In genomic region chr7:118578269-118578668, GRCm38 (mm10) we compare ENCODE assay signal across 23 mouse cellular contexts. TPM values are rescaled to one million over a fixed set of nuclear protein-coding genes. Genes with fewer than 3 reads are reported as not detected.
DNase-seq lines count a peak whose midpoint lies in the region; ATAC-seq and TF ChIP-seq lines count a peak whose summit lies in the region.
"Had no signal": no experiment of that assay in that cellular context is flagged by ENCODE, and none has a peak within 500 bp of the region (broad histone marks: within the 10 kb centered on the region; RNA-seq: fewer than 3 reads in every experiment).

No protein-coding gene starts in this region.

- H3K4me2 ChIP-seq in heart, embryonic 12.5 days, result no peak overlapping the region
- H3K4me2 ChIP-seq: embryonic facial prominence, embryonic 15.5 days; heart, embryonic 13.5 days; liver, embryonic 12.5 days had no signal

- TF ChIP-seq POLR2A in cerebellum, adult 2 months (IDR thresholded peaks at IDR 0.05; ENCODE audit: borderline replicate concordance, insufficient read depth, low read length), result no peak

- H3K27me3 ChIP-seq in cerebellum, adult 2 months (ENCODE audit: control insufficient read depth, insufficient read depth, low read length), result no peaks in the 10 kb centered on the region
- H3K27me3 ChIP-seq in heart, embryonic 12.5 days (replicated peaks), result peaks cover 9% of the 10 kb centered on the region; the same call in 1 of the 2 replicates
- H3K27me3 ChIP-seq: embryonic facial prominence, embryonic 15.5 days; liver, embryonic 12.5 days had no signal

- WGBS in cerebellum, adult 2 months, result 62% methylated on average over 3 of the region's 3 CpGs
- 55% methylated on average over 3 of the region's 3 CpGs for WGBS in heart, embryonic 12.5 days

- peak overlapping the region; percentile 69; the same call in 1 of the 2 replicates for H3K27ac ChIP-seq in cerebellum, adult 2 months (ENCODE audit: insufficient read depth, low read length)
- H3K27ac ChIP-seq in heart, embryonic 12.5 days (ENCODE audit: poor library complexity, severe bottlenecking), result 0 out of 2 replicates have a peak overlapping the region, but pooled peaks have one; percentile 13
- H3K27ac ChIP-seq: embryonic facial prominence, embryonic 15.5 days; heart, embryonic 13.5 days; liver, embryonic 12.5 days had no signal

- no peak for ATAC-seq in heart, embryonic 12.5 days (ENCODE audit: insufficient number of reproducible peaks, low FRiP score)
- ATAC-seq: Patski had no signal

- TF ChIP-seq CTCF in cerebellum, adult 2 months (IDR thresholded peaks at IDR 0.05; ENCODE audit: borderline replicate concordance, insufficient read depth, low read depth, low read length), result no peak

- peaks cover 12% of the 10 kb centered on the region; the same call in 1 of the 2 replicates for H3K4me1 ChIP-seq in cerebellum, adult 2 months (ENCODE audit: control insufficient read depth, insufficient read depth, low read length)
- H3K4me1 ChIP-seq in heart, embryonic 12.5 days (replicated peaks), result peaks cover 17% of the 10 kb centered on the region
- H3K4me1 ChIP-seq: embryonic facial prominence, embryonic 15.5 days; liver, embryonic 12.5 days had no signal

- H3K36me3 ChIP-seq in heart, embryonic 12.5 days, result 0 out of 2 replicates have a peak, but pooled peaks cover 2% of the 10 kb centered on the region
- H3K36me3 ChIP-seq: embryonic facial prominence, embryonic 15.5 days; liver, embryonic 12.5 days had no signal

- DNase-seq in cerebellum, adult 2 months, result no peak
- DNase-seq in cerebellum, adult 9-11 months, result no peak
- no peak for DNase-seq in heart, postnatal 4 days
- peak; percentile 57 to 60 for DNase-seq in right cerebral cortex, postnatal 10 days (ENCODE audit: low spot score in 2 of 2)
- DNase-seq in right cerebral cortex, adult 2 months (ENCODE audit: low spot score in 2 of 2), result no peak
- no peak for DNase-seq in lung, postnatal 14 days
- DNase-seq in kidney, adult 11 months, result no peak
- DNase-seq: adrenal gland, postnatal 10 days; cerebellum, postnatal 14 days; embryo, embryonic 11 days; kidney, adult 18-20 months; kidney, postnatal 10 days; lung, adult 2 months; lung, postnatal 36 days; thymus, postnatal 25 days had no signal

- H3K9ac ChIP-seq in heart, embryonic 12.5 days, result no peak overlapping the region
- H3K9ac ChIP-seq: embryonic facial prominence, embryonic 15.5 days; heart, embryonic 13.5 days; liver, embryonic 12.5 days had no signal

- no peak overlapping the region for H3K4me3 ChIP-seq in cerebellum, adult 2 months (replicated peaks; ENCODE audit: insufficient read depth, low read depth, low read length)
- H3K4me3 ChIP-seq in heart, embryonic 12.5 days, result no peak overlapping the region
- H3K4me3 ChIP-seq: embryonic facial prominence, embryonic 15.5 days; heart, embryonic 13.5 days; liver, embryonic 12.5 days had no signal

- H3K9me3 ChIP-seq in heart, embryonic 12.5 days (replicated peaks), result peaks cover 14% of the 10 kb centered on the region
- H3K9me3 ChIP-seq: embryonic facial prominence, embryonic 15.5 days; liver, embryonic 12.5 days had no signal

RNA-seq across cellular contexts. Expression of gene Tmc7, which starts 6.3 kb away (rescaled TPM):
- 16.7 and 16.9 TPM in 2 replicates for polyA plus RNA-seq in cerebellum, adult 2 months (2012; rRNA removed)
- polyA plus RNA-seq in heart, embryonic 12.5 days (2016; fragmentation: Nextera tagmentation; extraction: Ambion mirVana), result 2.4 TPM in 2 replicates
- total RNA-seq in heart, postnatal 4 days (2021), result 10 to 100 TPM in 1 of 2 experiments, 1 to 10 TPM in 1; 9.8 to 10.3 TPM
- total RNA-seq: megakaryocyte-erythroid progenitor cell, adult 5-6 weeks; monocyte, adult 5-6 weeks had no signal

RNA-seq across cellular contexts. Expression of gene Tmc5, which starts 18.8 kb away (rescaled TPM):
- 0.13 and 0.22 TPM in 2 replicates for polyA plus RNA-seq in cerebellum, adult 2 months (2012; rRNA removed)
- polyA plus RNA-seq in heart, embryonic 12.5 days (2016; fragmentation: Nextera tagmentation; extraction: Ambion mirVana), result 0.12 and 0.22 TPM in 2 replicates
- total RNA-seq in heart, postnatal 4 days (2021), result 1 to 10 TPM in 1 of 2 experiments, under 1 TPM in 1; 0.69 to 1.1 TPM
- total RNA-seq: megakaryocyte-erythroid progenitor cell, adult 5-6 weeks; monocyte, adult 5-6 weeks had no signal
- polyA plus RNA-seq: limb, embryonic 11.5 days; liver, embryonic 12.5 days; Patski had no signal

RNA-seq across cellular contexts. Expression of gene Coq7, which starts 45.1 kb away (rescaled TPM):
- polyA plus RNA-seq in cerebellum, adult 2 months (2012; rRNA removed), result 82.5 and 93.2 TPM in 2 replicates
- 148 and 149 TPM in 2 replicates for polyA plus RNA-seq in heart, embryonic 12.5 days (2016; fragmentation: Nextera tagmentation; extraction: Ambion mirVana)
- total RNA-seq in heart, postnatal 4 days (2021), result 100 to 1,000 TPM in 1 of 2 experiments, 10 to 100 TPM in 1; 99.7 to 112 TPM

Comparison
In these comparisons a context has a peak if more than half of its experiments do, and no peak if none do; other contexts are left out.
1. DNase-seq: peak in right cerebral cortex, postnatal 10 days (2 of 2); none in cerebellum, adult 2 months (0 of 2), cerebellum, adult 9-11 months (single experiment), heart, postnatal 4 days (single experiment), right cerebral cortex, adult 2 months (0 of 2), lung, postnatal 14 days (single experiment) and kidney, adult 11 months (single experiment).